23 mouse cellular contexts compared by ENCODE assay signal in genomic region chr16:57929151-57929764, GRCm38 (mm10).
DNase-seq lines count a peak whose midpoint lies in the region; ATAC-seq and TF ChIP-seq lines count a peak whose summit lies in the region.
"Had no signal": no experiment of that assay in that cellular context is flagged by ENCODE, and none has a peak within 500 bp of the region (broad histone marks: within the 10 kb centered on the region; RNA-seq: fewer than 3 reads in every experiment).

No protein-coding gene starts in this region.

- 76% methylated on average over 12 of the region's 12 CpGs for WGBS in intestine, embryonic 15.5 days

- no peak overlapping the region for H3K4me2 ChIP-seq in intestine, embryonic 15.5 days (replicated peaks)
- H3K4me2 ChIP-seq: embryonic facial prominence, embryonic 12.5 days; heart, embryonic 11.5 days; hindbrain, embryonic 12.5 days; limb, embryonic 13.5 days; liver, embryonic 12.5 days had no signal

- no peak overlapping the region for H3K4me3 ChIP-seq in testis, adult 2 months (ENCODE audit: control insufficient read depth, low read depth, low read length)
- no peak overlapping the region for H3K4me3 ChIP-seq in ES-E14 (ENCODE audit: insufficient read depth in 1 of 2, low read depth in 1 of 2, low read length in 2 of 2, poor library complexity in 1 of 2, severe bottlenecking in 1 of 2)
- no peak overlapping the region for H3K4me3 ChIP-seq in intestine, embryonic 15.5 days (replicated peaks)
- H3K4me3 ChIP-seq: embryonic facial prominence, embryonic 12.5 days; hindbrain, embryonic 12.5 days; limb, embryonic 13.5 days; liver, embryonic 12.5 days; midbrain, embryonic 10.5 days had no signal

- peak; percentile 36; the same call in 1 of the 2 replicates for TF ChIP-seq CTCF in testis, adult 2 months (IDR thresholded peaks at IDR 0.05; ENCODE audit: control insufficient read depth, insufficient read depth, insufficient replicate concordance, low read depth, low read length)

- H3K4me1 ChIP-seq in testis, adult 2 months (ENCODE audit: control insufficient read depth, insufficient read depth, low read length), result peaks cover 4% of the 10 kb centered on the region
- H3K4me1 ChIP-seq in ES-E14 (ENCODE audit: control insufficient read depth in 2 of 2, insufficient read depth in 2 of 2, low read length in 2 of 2, poor library complexity in 1 of 2), result no peaks in the 10 kb centered on the region; a peak in 1 of 4 replicates
- no peaks in the 10 kb centered on the region for H3K4me1 ChIP-seq in intestine, embryonic 15.5 days (replicated peaks)
- H3K4me1 ChIP-seq: hindbrain, embryonic 12.5 days; limb, embryonic 13.5 days; liver, embryonic 12.5 days; midbrain, embryonic 10.5 days had no signal

- H3K36me3 ChIP-seq in testis, adult 2 months (ENCODE audit: control insufficient read depth, insufficient read depth, low read length), result no peaks in the 10 kb centered on the region
- no peaks in the 10 kb centered on the region for H3K36me3 ChIP-seq in ES-E14 (ENCODE audit: control insufficient read depth, insufficient read depth, low read length, poor library complexity, severe bottlenecking)
- no peaks in the 10 kb centered on the region for H3K36me3 ChIP-seq in intestine, embryonic 15.5 days
- H3K36me3 ChIP-seq: embryonic facial prominence, embryonic 12.5 days; G1E; hindbrain, embryonic 12.5 days; limb, embryonic 13.5 days; liver, embryonic 12.5 days; midbrain, embryonic 10.5 days had no signal

- H3K9me3 ChIP-seq in ES-E14 (ENCODE audit: control insufficient read depth, insufficient read depth, low read depth, low read length), result no peaks in the 10 kb centered on the region
- no peaks in the 10 kb centered on the region for H3K9me3 ChIP-seq in intestine, embryonic 15.5 days
- H3K9me3 ChIP-seq: embryonic facial prominence, embryonic 12.5 days; G1E; hindbrain, embryonic 12.5 days; limb, embryonic 13.5 days; liver, embryonic 12.5 days; midbrain, embryonic 10.5 days had no signal

- no peak overlapping the region for H3K27ac ChIP-seq in testis, adult 2 months (ENCODE audit: control insufficient read depth, insufficient read depth, low read depth, low read length)
- no peak overlapping the region for H3K27ac ChIP-seq in ES-E14 (ENCODE audit: insufficient read depth, low read depth, low read length, poor library complexity, severe bottlenecking)
- H3K27ac ChIP-seq in intestine, embryonic 15.5 days, result no peak overlapping the region
- H3K27ac ChIP-seq: embryonic facial prominence, embryonic 12.5 days; hindbrain, embryonic 12.5 days; limb, embryonic 13.5 days; liver, embryonic 12.5 days; midbrain, embryonic 10.5 days had no signal

- in situ Hi-C loops in ES-E14 (cut with MboI; ENCODE audit: low sequenced_read_pairs in 2 of 2, unreplicated experiment in 2 of 2), result no loop called here

- peak; percentile 37 to 38 for DNase-seq in heart, adult 18-20 months
- no peak for DNase-seq in heart, adult 8-10 months (ENCODE audit: low spot score)
- DNase-seq in testis, postnatal 10 days (ENCODE audit: low spot score), result no peak
- DNase-seq in ES-E14 (ENCODE audit: low read depth, low spot score), result peak; percentile 21
- peak; percentile 73 for DNase-seq in fibroblast of lung, adult 2 months (ENCODE audit: low read depth)
- DNase-seq in MN1 (ENCODE audit: low spot score), result no peak
- DNase-seq: adrenal gland, postnatal 25 days; cerebellum, postnatal 25 days; kidney, adult 18-20 months; kidney, postnatal 14 days; layer of hippocampus, postnatal 36 days; lung, postnatal 10 days had no signal

- H3K9ac ChIP-seq in ES-E14 (ENCODE audit: insufficient read depth, low read depth, low read length, poor library complexity, severe bottlenecking), result no peak overlapping the region
- H3K9ac ChIP-seq in intestine, embryonic 15.5 days, result no peak overlapping the region
- H3K9ac ChIP-seq: embryonic facial prominence, embryonic 12.5 days; hindbrain, embryonic 12.5 days; limb, embryonic 13.5 days; liver, embryonic 12.5 days had no signal

- H3K27me3 ChIP-seq in testis, adult 2 months (ENCODE audit: control insufficient read depth, insufficient read depth, low read length), result no peaks in the 10 kb centered on the region
- no peaks in the 10 kb centered on the region for H3K27me3 ChIP-seq in intestine, embryonic 15.5 days (replicated peaks)
- H3K27me3 ChIP-seq: embryonic facial prominence, embryonic 12.5 days; hindbrain, embryonic 12.5 days; limb, embryonic 13.5 days; liver, embryonic 12.5 days had no signal

- no peak for TF ChIP-seq POLR2A in testis, adult 2 months (IDR thresholded peaks at IDR 0.05; ENCODE audit: control insufficient read depth, low read depth, low read length)

- no peak for ATAC-seq in intestine, embryonic 15.5 days
- ATAC-seq: forebrain, embryonic 14.5 days; liver, embryonic 12.5 days; midbrain, embryonic 16.5 days had no signal

TF ChIP-seq in ES-E14, 5 proteins besides CTCF, POLR2A, EP300 and RAD21:
- TF ChIP-seq HCFC1 (IDR thresholded peaks at IDR 0.05; ENCODE audit: borderline replicate concordance, insufficient read depth, low read length), result no peak
- TF ChIP-seq MAFK (IDR thresholded peaks at IDR 0.05; ENCODE audit: insufficient read depth, low read depth, low read length), result no peak
- TF ChIP-seq CHD2 (IDR thresholded peaks at IDR 0.05; ENCODE audit: low read depth, low read length), result no peak
- no peak for TF ChIP-seq ZNF384 (IDR thresholded peaks at IDR 0.05; ENCODE audit: low read depth, low read length)
- TF ChIP-seq ZC3H11A (IDR thresholded peaks at IDR 0.05; ENCODE audit: borderline replicate concordance, low read depth, low read length), result no peak

Comparison
In these comparisons a context has a peak if more than half of its experiments do, and no peak if none do; other contexts are left out.
1. DNase-seq: peak in heart, adult 18-20 months (2 of 2), ES-E14 (single experiment) and fibroblast of lung, adult 2 months (single experiment); none in heart, adult 8-10 months (single experiment), testis, postnatal 10 days (single experiment) and MN1 (single experiment).